Mouse (Mus musculus) mesoderm, embryonic 11.5 days (tissue): ENCODE data around the gene Kcnd2.

Source experiments
- DNase-seq: peaks from one replicate; pipeline ENCODE4 v3.0.0-alpha.2; 2012; ENCODE audit warnings: low read depth, low spot score

Gene Kcnd2

GRCm38 (mm10) chr6:21418246-21418645 lies 202.9 kb downstream of the Kcnd2 start:
- DNase-seq, result no peak

DNA sequence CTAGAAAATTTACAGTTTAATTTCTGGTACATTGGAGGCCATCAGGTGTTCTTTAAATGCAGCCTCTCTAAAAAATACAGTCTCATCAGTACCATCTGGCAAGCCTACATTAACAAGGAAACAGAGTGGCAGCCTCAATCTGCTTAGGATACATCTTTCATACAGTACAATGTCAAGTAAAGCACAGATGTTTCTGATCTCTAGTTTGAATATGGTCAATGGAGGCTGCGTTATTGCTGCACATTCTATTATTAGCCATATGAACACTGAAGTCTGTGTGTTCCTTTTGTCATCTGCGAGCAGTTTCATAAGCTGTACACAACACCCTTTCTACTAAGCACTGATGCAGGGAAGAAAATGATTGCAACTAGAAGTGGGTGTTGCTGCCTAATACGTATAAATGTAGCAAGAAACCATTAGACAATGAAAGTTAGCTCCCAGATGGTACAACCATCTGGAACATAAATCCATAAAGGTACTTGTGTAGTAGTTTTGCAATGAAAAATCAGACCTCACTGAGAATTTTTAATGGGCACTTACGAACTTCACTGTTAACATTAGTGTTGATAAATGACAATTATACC lies 209.0 kb downstream of the Kcnd2 start:
- DNase-seq, result no peak

DNA sequence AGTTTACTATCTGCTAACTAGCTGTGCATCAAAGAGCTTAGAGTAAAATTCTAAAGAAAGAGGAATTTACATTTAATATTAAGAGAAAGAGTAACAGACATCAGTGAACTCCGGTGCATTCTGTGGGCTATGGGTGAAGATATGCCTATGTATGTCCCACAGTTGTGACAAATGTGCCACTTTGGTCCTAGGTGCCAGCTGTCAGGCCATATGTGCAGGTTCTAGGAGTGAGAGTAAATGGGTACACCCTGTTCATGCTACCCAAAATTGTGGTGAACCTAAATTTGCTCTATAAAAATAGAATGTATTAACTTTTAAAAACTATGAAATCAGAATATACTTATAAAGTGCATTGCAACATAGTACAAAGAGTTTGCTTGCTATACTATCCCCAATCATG lies 215.8 kb downstream of the Kcnd2 start:
- DNase-seq, result no peak

DNA sequence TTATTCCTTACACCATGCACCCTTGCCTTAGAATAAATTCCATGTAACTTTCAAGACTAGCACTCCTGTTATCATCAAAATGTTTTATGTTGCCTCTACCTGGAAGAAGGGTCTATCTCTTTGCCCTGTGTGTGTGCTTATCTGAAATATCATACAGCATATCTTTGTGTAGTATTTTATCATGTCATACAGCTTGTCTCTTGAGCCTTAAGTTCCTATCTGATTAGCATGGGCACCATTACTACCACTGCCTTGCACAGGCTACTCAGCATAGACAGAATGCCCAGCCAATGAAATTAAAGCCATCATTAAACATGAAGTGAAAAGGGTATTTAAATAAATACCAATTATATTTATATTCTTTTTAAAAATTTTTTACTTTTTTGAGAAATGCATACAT lies 249.4 kb downstream of the Kcnd2 start:
- DNase-seq, result no peak

DNA sequence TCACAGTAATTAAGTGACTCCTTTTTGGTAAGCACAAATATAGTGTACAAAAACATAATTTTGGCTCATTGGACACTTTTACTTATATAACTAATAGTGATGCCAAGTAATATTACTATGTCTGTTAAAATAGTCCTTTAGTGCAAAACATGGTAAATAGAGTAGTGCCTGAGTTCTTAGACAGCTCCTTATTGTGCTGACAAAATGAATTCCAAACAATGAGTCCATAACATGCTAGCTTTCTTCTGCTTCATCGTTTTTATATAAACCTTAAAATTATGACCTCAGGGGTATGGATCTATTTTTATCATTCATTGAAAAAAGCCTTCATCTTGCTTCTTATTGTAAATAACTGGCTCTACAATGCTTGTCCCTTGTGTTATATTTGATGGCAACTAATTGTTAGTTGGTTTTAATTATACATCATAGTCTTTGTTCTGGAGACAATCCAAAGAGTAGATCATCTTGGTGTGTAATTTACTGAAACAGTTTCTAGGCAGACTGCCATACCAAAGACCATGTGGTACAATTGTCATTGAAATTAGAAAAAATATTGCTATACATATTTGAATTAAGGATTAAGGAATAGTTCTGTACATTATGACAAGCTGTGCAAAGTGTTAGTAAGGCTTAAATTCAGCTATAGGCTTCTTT lies 256.7 kb downstream of the Kcnd2 start:
- DNase-seq, result no peak

DNA sequence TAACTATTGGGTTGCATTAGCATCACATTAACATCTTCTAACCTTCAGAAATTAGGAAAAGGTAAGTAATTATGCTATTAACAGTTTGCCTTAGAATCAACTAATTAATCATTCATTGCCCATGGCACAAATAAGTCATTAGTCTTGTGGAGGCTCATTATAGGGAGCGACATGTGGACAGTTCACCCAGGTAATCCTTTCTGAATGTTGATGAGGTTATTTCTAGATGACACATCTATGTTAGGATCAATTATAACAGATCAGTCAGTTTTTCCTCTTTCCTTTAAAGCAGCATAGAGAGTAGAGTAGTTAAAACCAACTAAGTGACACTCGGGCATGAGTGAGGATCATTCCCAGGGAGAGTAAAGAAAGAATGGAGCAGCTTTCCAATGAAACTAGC lies 267.4 kb downstream of the Kcnd2 start:
- DNase-seq, result no peak

DNA sequence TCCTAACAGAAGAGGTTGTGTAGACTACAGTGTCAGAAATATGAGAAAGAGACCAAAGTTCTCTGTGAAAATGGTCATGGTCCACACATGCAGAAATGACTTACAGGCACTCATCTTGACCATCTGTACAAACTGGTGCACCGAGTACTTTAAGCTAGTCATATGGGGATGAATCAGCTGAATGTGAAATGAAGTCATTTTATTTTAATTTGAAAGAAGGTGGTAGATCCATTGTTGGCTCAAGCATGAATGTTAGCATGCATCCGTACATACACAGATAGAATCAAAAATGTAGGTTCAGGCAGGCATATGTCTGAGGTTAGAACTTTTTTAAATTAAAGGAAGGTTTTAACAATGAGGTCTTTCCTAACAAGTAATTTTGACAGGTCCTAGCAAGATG lies 273.2 kb downstream of the Kcnd2 start:
- DNase-seq, result no peak

GRCm38 (mm10) chr6:21502921-21503320 lies 287.6 kb downstream of the Kcnd2 start:
- no peak for DNase-seq

DNA sequence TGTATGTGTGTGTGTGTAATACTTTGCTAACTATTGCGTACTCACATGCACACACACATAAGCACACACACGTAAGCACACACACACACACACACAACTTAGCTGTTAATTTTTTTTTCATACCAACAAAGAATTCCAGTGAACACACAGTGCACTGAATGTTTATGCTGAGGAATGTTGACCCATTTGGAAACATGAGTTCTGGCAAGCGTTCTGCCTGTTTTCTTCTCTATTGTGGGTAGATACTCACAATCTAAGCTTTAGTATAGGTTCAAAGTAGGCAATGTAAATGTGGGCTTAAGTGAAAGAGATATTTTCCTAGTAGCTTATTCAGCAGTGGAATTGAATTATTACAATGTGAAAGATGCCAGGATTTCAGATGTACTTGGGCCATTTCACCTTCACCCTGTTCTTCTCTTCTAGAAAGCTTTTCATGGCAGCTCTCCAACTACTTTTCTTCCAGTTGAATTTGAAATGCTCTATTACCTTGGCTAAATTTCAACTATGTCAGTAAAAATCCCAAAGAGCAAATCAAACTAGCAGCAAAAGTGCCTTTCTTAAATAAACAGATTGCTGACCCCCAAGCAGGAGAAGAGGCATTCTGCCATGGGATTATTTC lies 295.4 kb downstream of the Kcnd2 start:
- no peak for DNase-seq

- no peak for DNase-seq
These were observed 305.0 kb downstream of the Kcnd2 start for GRCm38 (mm10) chr6:21520351-21520750.

- peak; percentile 9 for DNase-seq
These were observed 312.3 kb downstream of the Kcnd2 start for GRCm38 (mm10) chr6:21527489-21528074.

GRCm38 (mm10) chr6:21534009-21534408 lies 318.7 kb downstream of the Kcnd2 start:
- DNase-seq, result no peak

DNA sequence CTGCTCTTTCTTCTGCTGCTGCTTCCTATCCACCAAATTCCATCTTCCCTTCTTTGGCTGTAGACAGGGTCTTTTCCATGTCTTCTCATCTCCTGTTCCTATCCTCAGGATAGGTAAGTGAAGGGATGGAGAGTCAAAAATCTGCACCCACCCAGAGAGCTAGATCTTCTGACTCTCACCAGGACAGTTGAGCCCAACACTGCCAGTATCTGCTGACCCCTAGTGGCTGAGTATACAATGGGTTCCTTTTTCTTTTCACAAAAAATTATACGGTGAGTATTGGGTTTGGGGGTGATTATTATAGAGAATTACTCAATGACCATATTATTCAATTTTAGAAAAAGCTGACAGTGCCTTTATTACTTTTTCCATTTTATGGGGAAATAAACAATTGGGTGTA lies 319.5 kb downstream of the Kcnd2 start:
- peak; percentile 7 for DNase-seq

- DNase-seq, result no peak
These were observed 336.2 kb downstream of the Kcnd2 start for GRCm38 (mm10) chr6:21551501-21551900.

DNA sequence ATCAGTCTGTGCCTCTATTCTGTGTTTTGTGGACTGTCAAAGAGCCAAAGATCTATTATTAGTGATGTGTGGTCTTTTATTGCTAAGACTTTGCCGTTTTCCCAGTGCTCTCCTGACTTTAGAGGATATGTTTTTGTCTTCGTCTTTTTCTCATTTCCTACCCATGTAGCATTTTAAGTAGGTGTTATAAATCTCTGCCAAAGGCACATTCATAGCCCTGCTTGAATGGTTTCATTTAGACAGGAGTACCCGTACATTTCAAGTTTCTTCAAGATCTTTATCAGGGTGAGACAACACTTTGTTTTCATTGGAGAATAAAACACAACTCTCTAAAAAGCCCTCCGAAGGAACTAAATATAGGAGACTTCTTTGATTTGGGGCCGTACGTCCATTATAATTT lies 355.7 kb downstream of the Kcnd2 start:
- peak; percentile 5 for DNase-seq

DNA sequence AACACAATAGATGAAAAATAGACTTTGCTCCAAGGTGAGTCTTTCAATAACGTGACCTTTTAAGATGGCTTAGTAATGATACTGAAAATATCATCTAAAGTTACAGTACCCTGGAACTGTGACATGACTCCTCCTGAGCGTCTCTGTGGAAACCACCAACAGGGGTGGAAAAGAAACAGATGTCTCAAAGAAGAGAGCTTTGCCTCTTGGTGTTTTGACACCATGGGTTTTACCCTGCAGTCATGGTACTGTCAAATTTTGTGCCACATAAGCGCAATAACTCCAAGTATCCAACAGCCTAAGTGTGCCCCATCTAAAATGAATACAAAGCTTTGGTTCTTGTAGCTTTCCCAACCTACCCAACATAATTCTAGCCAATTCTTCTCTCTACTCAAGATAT lies 374.9 kb downstream of the Kcnd2 start:
- no peak for DNase-seq

GRCm38 (mm10) chr6:21597424-21597823 lies 382.1 kb downstream of the Kcnd2 start:
- no peak for DNase-seq

DNA sequence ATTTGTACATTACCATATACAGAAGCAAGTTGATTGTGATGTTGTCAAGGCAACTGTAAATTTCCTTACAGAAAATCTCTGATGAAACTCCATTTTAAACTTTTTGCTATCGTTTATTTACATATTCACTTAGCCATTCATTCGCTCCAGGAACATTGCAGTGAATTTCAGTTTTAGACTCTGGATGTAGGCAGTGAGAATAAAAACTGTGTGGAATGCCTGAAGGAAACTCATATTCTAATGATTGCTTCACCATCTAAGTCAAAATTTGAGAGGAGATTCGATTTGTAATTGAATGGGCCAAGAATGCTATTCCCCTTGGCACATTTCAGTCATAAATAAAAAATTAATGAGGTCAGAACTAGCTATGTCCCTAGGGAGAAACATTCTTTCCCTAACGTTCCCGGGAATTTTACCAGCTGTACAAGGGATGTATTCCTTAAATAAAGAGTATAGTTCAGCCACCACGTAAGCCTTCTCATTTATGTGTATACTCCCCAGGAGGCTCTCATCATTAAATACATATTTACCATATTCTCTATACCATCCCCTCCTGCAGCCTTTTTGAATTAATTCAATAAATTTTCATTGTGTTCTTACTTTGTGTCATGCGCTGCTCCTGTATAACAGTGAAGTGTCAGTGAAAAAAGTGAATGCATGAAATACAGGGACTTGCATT lies 394.2 kb downstream of the Kcnd2 start:
- DNase-seq, result peak; percentile 29

GRCm38 (mm10) chr6:21629989-21630388 lies 414.7 kb downstream of the Kcnd2 start:
- DNase-seq, result no peak

DNA sequence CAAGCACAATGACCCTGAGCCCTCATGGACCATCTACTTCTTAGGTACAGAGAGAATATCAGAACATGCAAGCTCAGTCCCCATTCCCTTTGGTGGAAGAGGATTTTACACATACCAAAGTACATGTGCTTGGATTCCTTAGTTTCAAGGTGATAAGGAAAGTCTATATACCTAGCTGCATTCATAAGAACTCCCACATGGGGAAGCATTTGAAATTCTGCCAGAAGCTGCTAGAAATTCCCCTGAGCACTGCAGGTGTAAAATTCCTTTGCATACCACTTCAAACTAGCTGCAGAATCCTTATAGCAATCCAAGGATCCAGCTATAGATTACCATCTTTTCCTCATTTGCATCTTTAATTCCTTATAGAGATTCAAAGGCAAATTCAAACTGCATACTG lies 440.4 kb downstream of the Kcnd2 start:
- DNase-seq, result no peak

DNA sequence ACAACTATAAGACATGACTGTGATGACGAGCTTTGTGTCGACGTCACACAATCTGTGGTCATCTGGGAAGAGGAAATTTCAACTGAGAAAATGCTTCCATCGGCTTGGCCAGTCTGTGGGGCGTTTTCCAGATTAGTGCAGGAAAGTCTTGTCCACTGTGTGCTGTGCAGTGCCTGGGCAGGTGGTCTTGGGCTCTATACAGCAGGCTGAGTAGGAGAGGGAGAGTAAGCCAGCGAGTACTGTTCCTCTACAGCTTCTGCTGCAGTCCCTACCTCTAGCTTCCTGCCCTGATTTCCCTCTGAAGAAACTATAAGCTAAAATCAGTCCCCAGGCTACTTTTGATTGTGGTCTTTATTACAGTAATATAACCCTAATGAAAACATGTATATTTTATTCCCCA lies 448.8 kb downstream of the Kcnd2 start:
- no peak for DNase-seq

DNA sequence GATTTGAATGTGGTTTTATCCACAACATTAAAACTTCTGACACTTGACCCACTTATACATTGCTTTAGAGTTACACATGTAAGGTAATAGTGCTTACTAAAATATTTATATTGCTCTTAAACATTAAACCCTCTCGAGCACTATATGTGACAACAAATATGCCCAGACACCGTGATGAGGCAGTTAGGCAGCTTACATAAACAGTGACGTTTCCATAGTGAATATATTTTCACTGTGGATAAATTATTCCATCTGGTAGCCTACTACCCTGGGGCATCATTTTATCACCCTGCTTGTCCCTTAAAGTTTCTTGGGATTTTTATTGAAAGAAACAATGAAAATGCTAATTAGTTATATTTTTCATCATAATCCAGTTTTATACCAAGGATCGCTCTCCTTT lies 449.3 kb downstream of the Kcnd2 start:
- DNase-seq, result no peak
